25 mouse cellular contexts compared by ENCODE assay signal in genomic region chr5:16045147-16045878, GRCm38 (mm10).
DNase-seq lines count a peak whose midpoint lies in the region; ATAC-seq and TF ChIP-seq lines count a peak whose summit lies in the region.
"Had no signal": no experiment of that assay in that cellular context is flagged by ENCODE, and none has a peak within 500 bp of the region (broad histone marks: within the 10 kb centered on the region; RNA-seq: fewer than 3 reads in every experiment).

No protein-coding gene starts in this region.

- H3K27me3 ChIP-seq in kidney, postnatal 0 days (ENCODE audit: insufficient read depth, low read length): no peaks in the 10 kb centered on the region
- no peaks in the 10 kb centered on the region for H3K27me3 ChIP-seq in intestine, postnatal 0 days (replicated peaks; ENCODE audit: control insufficient read depth, insufficient read depth, low read length)
- no peaks in the 10 kb centered on the region for H3K27me3 ChIP-seq in limb, embryonic 10.5 days (ENCODE audit: low read depth, poor library complexity, severe bottlenecking)
- H3K27me3 ChIP-seq: embryonic facial prominence, embryonic 12.5 days; embryonic facial prominence, embryonic 15.5 days; forebrain, embryonic 12.5 days; forebrain, embryonic 15.5 days; hindbrain, embryonic 12.5 days; hindbrain, embryonic 15.5 days; Patski had no signal

- no peak overlapping the region for H3K4me2 ChIP-seq in kidney, postnatal 0 days (ENCODE audit: low read length)
- H3K4me2 ChIP-seq in intestine, postnatal 0 days (replicated peaks; ENCODE audit: low read depth): no peak overlapping the region
- H3K4me2 ChIP-seq: embryonic facial prominence, embryonic 12.5 days; embryonic facial prominence, embryonic 15.5 days; forebrain, embryonic 12.5 days; forebrain, embryonic 15.5 days; hindbrain, embryonic 12.5 days; hindbrain, embryonic 15.5 days had no signal

- WGBS in kidney, postnatal 0 days: 52% methylated on average over 6 of the region's 6 CpGs
- 51% methylated on average over 6 of the region's 6 CpGs for WGBS in intestine, postnatal 0 days
- 83% methylated on average over 6 of the region's 6 CpGs for WGBS in limb, embryonic 10.5 days

- no peak for TF ChIP-seq CTCF in kidney, postnatal 0 days (IDR thresholded peaks at IDR 0.05; ENCODE audit: low read depth)
- no peak for TF ChIP-seq CTCF in embryonic fibroblast, embryonic 13.5 days (IDR thresholded peaks at IDR 0.05; ENCODE audit: borderline replicate concordance, insufficient read depth, low read length)
- no peak for TF ChIP-seq CTCF in intestine, postnatal 0 days (IDR thresholded peaks at IDR 0.05; ENCODE audit: low read depth)

- no peak overlapping the region for H3K4me3 ChIP-seq in kidney, postnatal 0 days (replicated peaks; ENCODE audit: low read depth, low read length)
- no peak overlapping the region for H3K4me3 ChIP-seq in embryonic fibroblast, embryonic 13.5 days (ENCODE audit: insufficient read depth, low read length)
- H3K4me3 ChIP-seq in intestine, postnatal 0 days (ENCODE audit: low read depth, low read length): no peak overlapping the region
- no peak overlapping the region for H3K4me3 ChIP-seq in limb, embryonic 10.5 days
- H3K4me3 ChIP-seq: embryonic facial prominence, embryonic 12.5 days; embryonic facial prominence, embryonic 15.5 days; erythroblast, embryonic 14.5 days; forebrain, embryonic 12.5 days; forebrain, embryonic 15.5 days; heart, adult 2 months; heart, embryonic 10.5 days; hindbrain, embryonic 12.5 days; hindbrain, embryonic 15.5 days had no signal

- no peak overlapping the region for H3K27ac ChIP-seq in kidney, postnatal 0 days
- H3K27ac ChIP-seq in embryonic fibroblast, embryonic 13.5 days (ENCODE audit: insufficient read depth, low read length): 0 out of 2 replicates have a peak overlapping the region, but pooled peaks have one; percentile 25
- H3K27ac ChIP-seq in intestine, postnatal 0 days (ENCODE audit: low read depth, low read length): no peak overlapping the region
- H3K27ac ChIP-seq in limb, embryonic 10.5 days: no peak overlapping the region
- H3K27ac ChIP-seq: embryonic facial prominence, embryonic 12.5 days; embryonic facial prominence, embryonic 15.5 days; forebrain, embryonic 12.5 days; forebrain, embryonic 15.5 days; heart, adult 2 months; heart, embryonic 10.5 days; hindbrain, embryonic 12.5 days; hindbrain, embryonic 15.5 days had no signal

- intact Hi-C loops in left cerebral cortex, postnatal 25 days (cut with DNase I): no loop called here

- H3K36me3 ChIP-seq in kidney, postnatal 0 days (ENCODE audit: insufficient read depth, low read length): no peaks in the 10 kb centered on the region
- no peaks in the 10 kb centered on the region for H3K36me3 ChIP-seq in intestine, postnatal 0 days (ENCODE audit: control insufficient read depth, insufficient read depth)
- no peaks in the 10 kb centered on the region for H3K36me3 ChIP-seq in limb, embryonic 10.5 days
- H3K36me3 ChIP-seq: embryonic facial prominence, embryonic 12.5 days; embryonic facial prominence, embryonic 15.5 days; forebrain, embryonic 12.5 days; forebrain, embryonic 15.5 days; heart, embryonic 10.5 days; hindbrain, embryonic 12.5 days; hindbrain, embryonic 15.5 days had no signal

- ATAC-seq in kidney, postnatal 0 days (replicated peaks; ENCODE audit: low FRiP score, low read depth): no peak
- ATAC-seq in intestine, postnatal 0 days: peak; percentile 91
- ATAC-seq: forebrain, embryonic 15.5 days; Patski had no signal

- H3K4me1 ChIP-seq in kidney, postnatal 0 days (replicated peaks; ENCODE audit: insufficient read depth, low read length): 0 out of 2 replicates have a peak, but pooled peaks cover 6% of the 10 kb centered on the region
- H3K4me1 ChIP-seq in embryonic fibroblast, embryonic 13.5 days (ENCODE audit: control insufficient read depth, insufficient read depth, low read length): peaks cover 3% of the 10 kb centered on the region; the same call in 1 of the 2 replicates
- no peaks in the 10 kb centered on the region for H3K4me1 ChIP-seq in intestine, postnatal 0 days (replicated peaks; ENCODE audit: control insufficient read depth, insufficient read depth, low read length)
- H3K4me1 ChIP-seq in limb, embryonic 10.5 days: peaks cover 10% of the 10 kb centered on the region
- H3K4me1 ChIP-seq: embryonic facial prominence, embryonic 12.5 days; embryonic facial prominence, embryonic 15.5 days had no signal

- no peaks in the 10 kb centered on the region for H3K9me3 ChIP-seq in kidney, postnatal 0 days (replicated peaks; ENCODE audit: low read length)
- no peaks in the 10 kb centered on the region for H3K9me3 ChIP-seq in intestine, postnatal 0 days (ENCODE audit: control insufficient read depth)
- no peaks in the 10 kb centered on the region for H3K9me3 ChIP-seq in limb, embryonic 10.5 days (replicated peaks)
- H3K9me3 ChIP-seq: embryonic facial prominence, embryonic 12.5 days; embryonic facial prominence, embryonic 15.5 days; forebrain, embryonic 12.5 days; forebrain, embryonic 15.5 days; heart, embryonic 10.5 days; hindbrain, embryonic 12.5 days; hindbrain, embryonic 15.5 days had no signal

- peak; percentile 51 for DNase-seq in kidney, postnatal 0 days (ENCODE audit: low spot score)
- no peak for DNase-seq in kidney, postnatal 36 days
- peak; percentile 48 for DNase-seq in 3T3-L1 (ENCODE audit: low read depth, low spot score)
- no peak for DNase-seq in limb, embryonic 10.5 days (ENCODE audit: low spot score)
- DNase-seq in cerebellum, postnatal 4 days (ENCODE audit: low spot score in 2 of 2): no peak
- no peak for DNase-seq in left cerebral cortex, postnatal 25 days (ENCODE audit: low spot score in 2 of 2)
- DNase-seq: adrenal gland, postnatal 10 days; adrenal gland, postnatal 36 days; cerebellum, adult 18-20 months; cerebellum, adult 9-10 months; cerebellum, postnatal 14 days; gastrocnemius, postnatal 10 days; gastrocnemius, postnatal 36 days; heart, adult 2 months had no signal

- TF ChIP-seq POLR2A in embryonic fibroblast, embryonic 13.5 days (IDR thresholded peaks at IDR 0.05; ENCODE audit: low read depth, low read length): no peak

- H3K9ac ChIP-seq in kidney, postnatal 0 days (ENCODE audit: low read depth, low read length): no peak overlapping the region
- no peak overlapping the region for H3K9ac ChIP-seq in intestine, postnatal 0 days (ENCODE audit: low read depth, low read length)
- H3K9ac ChIP-seq: embryonic facial prominence, embryonic 12.5 days; embryonic facial prominence, embryonic 15.5 days; forebrain, embryonic 12.5 days; forebrain, embryonic 15.5 days; hindbrain, embryonic 12.5 days; hindbrain, embryonic 15.5 days had no signal

Comparison
In these comparisons a context has a peak if more than half of its experiments do, and no peak if none do; other contexts are left out.
1. DNase-seq: peak in kidney, postnatal 0 days (single experiment) and 3T3-L1 (single experiment); none in kidney, postnatal 36 days (0 of 2), limb, embryonic 10.5 days (single experiment), cerebellum, postnatal 4 days (0 of 2) and left cerebral cortex, postnatal 25 days (0 of 2).